Mouse (Mus musculus): ENCODE data around the gene Tmem143. TPM values are rescaled to one million over a fixed set of nuclear protein-coding genes. Genes with fewer than 3 reads are reported as not detected.

The Tmem143 gene
- polyA plus RNA-seq, 1 experiment from 2014 or later: 3.6 TPM

Other genes starting within 250 kb of the Tmem143 start
- gene Fut2, start 230.5 kb upstream of the Tmem143 start, polyA plus RNA-seq (2015; fragmentation: Nextera tagmentation; extraction: Ambion mirVana): 0.06 TPM in 1 of 2 replicates, not detected in the other
- not detected in 2 replicates for gene Ntn5, start 212.9 kb upstream of the Tmem143 start, polyA plus RNA-seq (2015; fragmentation: Nextera tagmentation; extraction: Ambion mirVana)
- 0.05 and 0.06 TPM in 2 replicates for gene Sec1, start 202.5 kb upstream of the Tmem143 start, polyA plus RNA-seq (2015; fragmentation: Nextera tagmentation; extraction: Ambion mirVana)
- gene Car11, start 197.1 kb upstream of the Tmem143 start, polyA plus RNA-seq (2015; fragmentation: Nextera tagmentation; extraction: Ambion mirVana): 0.26 and 0.44 TPM in 2 replicates
- gene Dbp, start 191.9 kb upstream of the Tmem143 start, polyA plus RNA-seq (2015; fragmentation: Nextera tagmentation; extraction: Ambion mirVana): 0.46 and 0.85 TPM in 2 replicates
- 533 and 542 TPM in 2 replicates for gene Rpl18, start 181.5 kb upstream of the Tmem143 start, polyA plus RNA-seq (2015; fragmentation: Nextera tagmentation; extraction: Ambion mirVana)
- gene Sphk2, start 178.9 kb upstream of the Tmem143 start, polyA plus RNA-seq (2015; fragmentation: Nextera tagmentation; extraction: Ambion mirVana): 10.4 and 13.3 TPM in 2 replicates
- gene Fam83e, start 175.7 kb upstream of the Tmem143 start, polyA plus RNA-seq (2015; fragmentation: Nextera tagmentation; extraction: Ambion mirVana): 0.30 and 0.33 TPM in 2 replicates
- not detected in 2 replicates for gene Spaca4, start 171.1 kb upstream of the Tmem143 start, polyA plus RNA-seq (2015; fragmentation: Nextera tagmentation; extraction: Ambion mirVana)
- gene Lmtk3, start 113.2 kb upstream of the Tmem143 start, polyA plus RNA-seq (2015; fragmentation: Nextera tagmentation; extraction: Ambion mirVana): not detected in 2 replicates
- 0.07 and 0.22 TPM in 2 replicates for gene Sult2b1, start 112.3 kb upstream of the Tmem143 start, polyA plus RNA-seq (2015; fragmentation: Nextera tagmentation; extraction: Ambion mirVana)
- 30.4 and 30.9 TPM in 2 replicates for gene Cyth2, start 82.4 kb upstream of the Tmem143 start, polyA plus RNA-seq (2015; fragmentation: Nextera tagmentation; extraction: Ambion mirVana)
- 0.06 and 0.12 TPM in 2 replicates for gene Kcnj14, start 72.2 kb upstream of the Tmem143 start, polyA plus RNA-seq (2015; fragmentation: Nextera tagmentation; extraction: Ambion mirVana)
- 24.7 and 25.3 TPM in 2 replicates for gene Grwd1, start 66.0 kb upstream of the Tmem143 start, polyA plus RNA-seq (2015; fragmentation: Nextera tagmentation; extraction: Ambion mirVana)
- gene Kdelr1, start 24.2 kb upstream of the Tmem143 start, polyA plus RNA-seq (2015; fragmentation: Nextera tagmentation; extraction: Ambion mirVana): 27.6 TPM in 2 replicates
- gene Grin2d, start 18.6 kb upstream of the Tmem143 start, polyA plus RNA-seq (2015; fragmentation: Nextera tagmentation; extraction: Ambion mirVana): 0.05 TPM in 2 replicates
- 0.94 and 1.3 TPM in 2 replicates for gene Syngr4, start 227 bp upstream of the Tmem143 start, polyA plus RNA-seq (2015; fragmentation: Nextera tagmentation; extraction: Ambion mirVana)
- 59.9 and 65.0 TPM in 2 replicates for gene Emp3, start 24.5 kb downstream of the Tmem143 start, polyA plus RNA-seq (2015; fragmentation: Nextera tagmentation; extraction: Ambion mirVana)
- gene Ccdc114, start 27.1 kb downstream of the Tmem143 start, polyA plus RNA-seq (2015; fragmentation: Nextera tagmentation; extraction: Ambion mirVana): 0.91 and 1.2 TPM in 2 replicates
- gene Abcc6, start 133.4 kb downstream of the Tmem143 start, polyA plus RNA-seq (2015; fragmentation: Nextera tagmentation; extraction: Ambion mirVana): 11.4 and 16.7 TPM in 2 replicates
- gene Nomo1, start 136.8 kb downstream of the Tmem143 start, polyA plus RNA-seq (2015; fragmentation: Nextera tagmentation; extraction: Ambion mirVana): 22.5 and 24.0 TPM in 2 replicates
- gene Kcnj11, start 203.8 kb downstream of the Tmem143 start, polyA plus RNA-seq (2015; fragmentation: Nextera tagmentation; extraction: Ambion mirVana): 0.08 TPM in 2 replicates